Mouse (Mus musculus): ENCODE results near the gene A430078G23Rik. TPM values are rescaled to one million over a fixed set of nuclear protein-coding genes. Genes with fewer than 3 reads are reported as not detected.

Gene A430078G23Rik
- 1.3 and 1.6 TPM in 2 replicates for polyA plus RNA-seq (2012; rRNA removed)

GRCm38 (mm10) chr8:3353189-3353810, at the start of gene A430078G23Rik:
Gene A430078G23Rik (plus strand): TSS chr8:3353415.

GRCm38 (mm10) chr8:3392771-3393710, 39.8 kb downstream of the A430078G23Rik start, which contains the start of gene Arhgef18:
Gene Arhgef18 (plus strand): TSS chr8:3393006.

Other genes with a start within 250 kb of the A430078G23Rik start
- 25.5 and 28.2 TPM in 2 replicates for gene Insr, start 73.8 kb upstream of the A430078G23Rik start, polyA plus RNA-seq (2012; rRNA removed)
- 61.7 and 63.8 TPM in 2 replicates for gene Arhgef18, start 39.6 kb downstream of the A430078G23Rik start, polyA plus RNA-seq (2012; rRNA removed)
- 14.6 and 17.2 TPM in 2 replicates for gene Pex11g, start 114.3 kb downstream of the A430078G23Rik start, polyA plus RNA-seq (2012; rRNA removed)
- gene Tex45, start 117.4 kb downstream of the A430078G23Rik start, polyA plus RNA-seq (2012; rRNA removed) = 0.19 TPM in 1 of 2 replicates, not detected in the other
- 47.9 and 52.0 TPM in 2 replicates for gene Zfp358, start 139.7 kb downstream of the A430078G23Rik start, polyA plus RNA-seq (2012; rRNA removed)
- gene Mcoln1, start 147.0 kb downstream of the A430078G23Rik start, polyA plus RNA-seq (2012; rRNA removed) = 326 and 619 TPM in 2 replicates
- 73.1 and 77.5 TPM in 2 replicates for gene Pnpla6, start 162.0 kb downstream of the A430078G23Rik start, polyA plus RNA-seq (2012; rRNA removed)
- 0.12 and 4.0 TPM in 2 replicates for gene C330021F23Rik, start 214.6 kb downstream of the A430078G23Rik start, polyA plus RNA-seq (2012; rRNA removed)
- gene Camsap3, start 233.9 kb downstream of the A430078G23Rik start, polyA plus RNA-seq (2012; rRNA removed) = 93.5 and 97.2 TPM in 2 replicates